Mouse (Mus musculus): ENCODE measurements around the gene Mrpl33. TPM values are rescaled to one million over a fixed set of nuclear protein-coding genes. Genes with fewer than 3 reads are reported as not detected.

Gene Mrpl33
- polyA plus RNA-seq, 1 experiment: 111 TPM

DNA sequence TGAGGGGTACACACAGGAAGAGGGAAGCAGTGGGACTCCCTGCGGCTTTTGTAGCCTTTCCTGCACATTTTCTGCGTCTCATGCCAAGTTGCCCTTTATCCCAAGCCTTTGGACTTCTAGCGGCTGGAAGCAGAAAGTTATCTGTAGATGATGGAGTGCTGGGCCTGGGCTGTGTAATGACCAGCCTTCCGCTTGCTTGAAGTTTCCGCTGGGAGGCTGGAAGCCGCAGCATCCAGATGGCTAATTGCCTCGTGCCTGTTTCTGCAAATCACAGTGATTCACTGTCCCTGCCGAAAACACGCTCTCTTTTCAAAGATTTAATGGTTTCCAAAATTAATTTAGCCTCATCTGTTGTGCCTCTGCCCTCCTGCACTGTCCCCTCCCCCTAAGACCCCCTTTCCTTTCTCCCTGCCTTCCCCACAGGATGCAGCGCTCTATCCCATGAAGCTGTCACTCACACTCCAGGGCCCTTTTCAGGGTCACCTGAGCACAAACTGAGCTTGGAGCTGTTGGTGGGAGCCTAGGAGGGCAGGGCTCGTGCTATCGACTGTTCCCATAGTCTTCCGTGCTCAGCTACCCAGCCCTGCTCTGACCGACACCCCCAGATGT lies 6.9 kb upstream of the Mrpl33 start:
- peak overlapping the region; percentile 22 for H3K27ac ChIP-seq (ENCODE audit: insufficient read depth, low read length)
- TF ChIP-seq CTCF (IDR thresholded peaks at IDR 0.05; ENCODE audit: extremely low read depth, insufficient read depth, low read length) (no peak), POLR2A (IDR thresholded peaks at IDR 0.05; ENCODE audit: extremely low read depth, insufficient read depth, low read length) (no peak)
- H3K4me3 ChIP-seq (ENCODE audit: insufficient read depth, low read length): no peak overlapping the region
- H3K4me1 ChIP-seq (ENCODE audit: control insufficient read depth, insufficient read depth, low read length): peaks cover 6% of the 10 kb centered on the region

DNA sequence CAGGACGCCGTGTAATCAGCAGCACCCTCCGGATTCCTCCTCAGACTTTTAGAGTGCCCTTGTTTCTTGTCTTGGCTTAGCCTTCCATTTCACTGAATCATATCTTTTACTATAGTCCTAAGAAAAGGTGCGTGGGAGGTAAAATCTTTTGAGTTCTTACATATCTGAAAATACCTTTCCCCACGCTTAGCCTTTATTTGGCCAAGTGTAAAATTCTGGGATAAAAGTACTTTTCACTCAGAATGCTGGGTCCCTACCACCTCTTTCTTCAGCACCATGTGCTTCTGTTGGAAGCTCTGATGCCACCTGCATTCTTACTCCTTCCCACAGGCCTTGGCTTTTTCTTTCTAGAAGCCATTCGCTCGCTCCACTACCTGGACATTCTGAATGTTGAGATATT lies 5.6 kb upstream of the Mrpl33 start:
- Histone ChIP-seq H3K4me1 (ENCODE audit: control insufficient read depth, insufficient read depth, low read length) (peaks cover 6% of the 10 kb centered on the region), H3K27ac (ENCODE audit: insufficient read depth, low read length) (no peak overlapping the region), H3K4me3 (ENCODE audit: insufficient read depth, low read length) (no peak overlapping the region)
- TF ChIP-seq CTCF (IDR thresholded peaks at IDR 0.05; ENCODE audit: extremely low read depth, insufficient read depth, low read length): no peak
- no peak for TF ChIP-seq POLR2A (IDR thresholded peaks at IDR 0.05; ENCODE audit: extremely low read depth, insufficient read depth, low read length)

DNA sequence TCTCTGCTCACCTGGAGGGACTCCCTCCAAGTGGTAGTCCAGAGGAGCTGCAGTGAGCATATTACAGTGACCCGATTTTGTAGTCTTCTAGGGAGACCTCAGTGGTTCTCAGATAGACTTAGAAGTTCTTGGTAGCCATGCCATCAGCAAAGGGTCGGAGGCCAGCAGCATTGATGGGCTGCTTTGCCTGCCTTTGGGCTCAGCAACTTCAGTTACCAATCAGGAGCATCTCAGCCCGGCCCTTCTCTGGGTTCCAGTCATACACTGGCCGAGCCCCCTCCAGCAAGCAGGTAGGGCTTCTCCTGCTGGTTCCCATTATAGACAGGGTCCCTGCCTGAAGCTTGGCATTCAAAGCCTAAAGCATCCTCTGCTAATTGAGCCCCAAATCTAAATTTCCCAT lies 867 bp upstream of the Mrpl33 start:
- Histone ChIP-seq H3K4me1 (ENCODE audit: control insufficient read depth, insufficient read depth, low read length) (peaks cover under 1% of the 10 kb centered on the region; the same call in 1 of the 2 replicates), H3K4me3 (ENCODE audit: insufficient read depth, low read length) (no peak overlapping the region), H3K27ac (ENCODE audit: insufficient read depth, low read length) (no peak overlapping the region)
- TF ChIP-seq POLR2A (IDR thresholded peaks at IDR 0.05; ENCODE audit: extremely low read depth, insufficient read depth, low read length): no peak
- no peak for TF ChIP-seq CTCF (IDR thresholded peaks at IDR 0.05; ENCODE audit: extremely low read depth, insufficient read depth, low read length)

DNA sequence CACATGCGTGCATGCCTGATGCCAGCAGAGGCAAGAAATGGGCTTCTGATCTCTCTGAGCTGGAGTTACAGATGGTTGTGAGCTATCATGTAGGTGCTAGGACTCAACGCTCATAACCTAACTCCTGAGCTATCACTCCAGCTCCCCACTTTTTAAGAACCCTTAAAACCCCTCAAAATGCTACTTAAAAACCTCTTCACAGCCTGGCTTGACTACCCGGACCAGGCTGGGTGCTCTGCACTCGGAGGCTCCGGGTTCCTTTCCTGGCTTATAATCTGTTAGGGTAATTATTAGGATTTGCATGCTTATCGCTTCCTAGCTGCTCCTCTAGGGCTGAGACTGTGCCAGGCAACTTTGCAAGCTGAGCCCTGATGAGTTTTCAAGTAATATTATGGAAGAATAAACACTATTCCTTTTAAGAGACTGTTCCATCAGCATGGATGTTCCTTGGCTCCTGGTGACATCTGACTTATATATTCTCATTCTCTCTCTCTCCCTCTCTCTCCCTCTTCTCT lies 752 bp downstream of the Mrpl33 start:
- no peak overlapping the region for H3K27ac ChIP-seq (ENCODE audit: insufficient read depth, low read length)

DNA sequence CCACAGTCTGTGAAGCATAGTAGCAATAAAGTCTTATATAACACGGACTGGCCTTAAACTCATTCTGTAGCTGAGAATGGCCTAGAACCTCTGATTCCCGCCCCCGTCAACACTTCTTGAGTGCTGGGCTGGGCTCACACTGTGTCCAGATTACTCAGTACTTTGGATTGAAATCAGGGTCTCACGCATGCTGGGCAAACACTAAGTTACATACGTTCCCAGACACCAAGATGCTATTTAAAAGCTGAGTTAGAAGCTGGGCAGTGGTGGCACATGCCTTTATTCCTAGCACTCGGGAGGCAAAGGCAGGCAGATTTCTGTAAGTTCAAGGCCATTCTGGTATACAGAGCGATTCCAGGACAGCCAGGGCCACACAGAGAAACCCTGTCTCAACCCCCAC lies 1.4 kb downstream of the Mrpl33 start:
- no peaks in the 10 kb centered on the region; the same call in 1 of the 2 replicates for H3K4me1 ChIP-seq (ENCODE audit: control insufficient read depth, insufficient read depth, low read length)
- H3K27ac ChIP-seq (ENCODE audit: insufficient read depth, low read length): no peak overlapping the region
- TF ChIP-seq CTCF (IDR thresholded peaks at IDR 0.05; ENCODE audit: extremely low read depth, insufficient read depth, low read length): no peak
- TF ChIP-seq POLR2A (IDR thresholded peaks at IDR 0.05; ENCODE audit: extremely low read depth, insufficient read depth, low read length): no peak
- H3K4me3 ChIP-seq (ENCODE audit: insufficient read depth, low read length): no peak overlapping the region

More for the DNA sequence above, 752 bp downstream of the Mrpl33 start:
- TF ChIP-seq POLR2A (IDR thresholded peaks at IDR 0.05; ENCODE audit: extremely low read depth, insufficient read depth, low read length): no peak
- no peak for TF ChIP-seq CTCF (IDR thresholded peaks at IDR 0.05; ENCODE audit: extremely low read depth, insufficient read depth, low read length)
- H3K4me3 ChIP-seq (ENCODE audit: insufficient read depth, low read length): no peak overlapping the region
- H3K4me1 ChIP-seq (ENCODE audit: control insufficient read depth, insufficient read depth, low read length): no peaks in the 10 kb centered on the region; the same call in 1 of the 2 replicates

DNA sequence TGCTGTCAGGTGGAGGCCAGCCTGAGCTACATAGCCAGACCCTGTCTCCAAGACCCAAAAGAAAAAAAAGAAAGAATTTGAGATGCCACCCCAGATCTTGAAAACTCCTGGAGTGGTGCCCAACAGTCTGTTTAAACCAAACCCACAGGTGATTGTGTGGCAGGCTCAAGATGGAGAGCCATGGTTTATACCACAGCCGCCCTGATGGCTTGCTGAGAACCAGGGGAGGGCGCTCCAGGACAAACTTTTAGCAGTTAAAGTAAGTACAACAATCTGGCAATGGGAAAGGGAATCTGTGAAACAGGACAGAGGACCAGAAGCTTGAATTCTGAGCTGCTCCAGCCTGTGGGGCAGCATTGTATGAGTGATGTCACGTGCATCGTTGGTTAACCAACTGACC lies 1.8 kb downstream of the Mrpl33 start:
- TF ChIP-seq CTCF (IDR thresholded peaks at IDR 0.05; ENCODE audit: extremely low read depth, insufficient read depth, low read length) (peak; percentile 35; the same call in 1 of the 2 replicates), POLR2A (IDR thresholded peaks at IDR 0.05; ENCODE audit: extremely low read depth, insufficient read depth, low read length) (no peak)
- H3K27ac ChIP-seq (ENCODE audit: insufficient read depth, low read length): no peak overlapping the region

DNA sequence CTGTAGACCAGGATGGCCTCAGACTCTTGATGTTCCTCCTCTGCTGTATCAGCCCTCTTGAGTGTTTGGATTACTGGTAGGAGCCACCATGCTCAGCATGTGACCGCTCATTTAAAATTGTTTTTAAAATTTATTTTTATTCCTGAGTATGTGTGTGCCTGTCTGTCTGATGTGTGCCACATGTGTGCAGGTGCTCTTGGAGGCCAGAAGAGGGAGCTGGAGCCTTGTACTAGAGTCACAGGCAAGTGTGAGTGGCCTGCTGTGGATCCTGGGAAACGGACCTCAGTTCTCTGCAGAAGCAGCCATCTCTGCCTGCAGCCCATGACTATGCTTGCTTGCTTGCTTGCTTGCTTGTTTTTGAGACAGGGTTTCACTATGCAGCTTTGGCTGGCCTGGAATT lies 2.4 kb downstream of the Mrpl33 start:
- Histone ChIP-seq H3K4me1 (ENCODE audit: control insufficient read depth, insufficient read depth, low read length) (no peaks in the 10 kb centered on the region; the same call in 1 of the 2 replicates), H3K4me3 (ENCODE audit: insufficient read depth, low read length) (no peak overlapping the region), H3K27ac (ENCODE audit: insufficient read depth, low read length) (no peak overlapping the region)
- no peak for TF ChIP-seq POLR2A (IDR thresholded peaks at IDR 0.05; ENCODE audit: extremely low read depth, insufficient read depth, low read length)
- TF ChIP-seq CTCF (IDR thresholded peaks at IDR 0.05; ENCODE audit: extremely low read depth, insufficient read depth, low read length): peak; percentile 1; the same call in 1 of the 2 replicates

More for the DNA sequence above, 1.8 kb downstream of the Mrpl33 start:
- H3K4me1 ChIP-seq (ENCODE audit: control insufficient read depth, insufficient read depth, low read length): no peaks in the 10 kb centered on the region; the same call in 1 of the 2 replicates
- no peak overlapping the region for H3K4me3 ChIP-seq (ENCODE audit: insufficient read depth, low read length)

DNA sequence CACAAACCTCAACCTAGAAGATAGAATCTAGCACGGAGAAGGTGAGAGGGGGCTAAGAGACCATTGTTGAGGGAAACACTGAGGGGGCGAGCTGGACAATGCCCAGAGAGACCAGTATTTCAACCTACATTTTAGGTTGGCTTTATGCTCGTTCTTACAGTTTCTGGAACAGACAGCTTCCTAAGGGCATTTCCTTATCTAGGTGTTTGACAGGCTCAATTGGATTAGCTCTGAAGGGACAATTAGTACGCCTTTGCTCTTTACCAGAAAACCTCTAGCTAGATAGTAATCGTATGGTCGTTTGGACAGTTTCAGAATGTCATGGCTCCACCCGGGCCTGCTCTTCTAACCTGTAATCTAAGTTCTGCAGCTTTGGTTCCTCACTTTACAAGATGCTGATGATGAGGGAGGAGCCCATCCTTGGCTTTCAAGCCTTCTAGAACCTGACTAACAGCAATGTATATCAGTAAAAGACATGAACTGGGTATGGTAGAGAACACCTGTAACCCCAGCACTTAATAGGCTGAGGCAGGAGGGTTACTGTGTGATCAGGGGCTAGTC lies 4.5 kb downstream of the Mrpl33 start:
- Histone ChIP-seq H3K4me1 (ENCODE audit: control insufficient read depth, insufficient read depth, low read length) (no peaks in the 10 kb centered on the region; the same call in 1 of the 2 replicates), H3K4me3 (ENCODE audit: insufficient read depth, low read length) (no peak overlapping the region), H3K27ac (ENCODE audit: insufficient read depth, low read length) (no peak overlapping the region)
- TF ChIP-seq POLR2A (IDR thresholded peaks at IDR 0.05; ENCODE audit: extremely low read depth, insufficient read depth, low read length) (no peak), CTCF (IDR thresholded peaks at IDR 0.05; ENCODE audit: extremely low read depth, insufficient read depth, low read length) (no peak)

DNA sequence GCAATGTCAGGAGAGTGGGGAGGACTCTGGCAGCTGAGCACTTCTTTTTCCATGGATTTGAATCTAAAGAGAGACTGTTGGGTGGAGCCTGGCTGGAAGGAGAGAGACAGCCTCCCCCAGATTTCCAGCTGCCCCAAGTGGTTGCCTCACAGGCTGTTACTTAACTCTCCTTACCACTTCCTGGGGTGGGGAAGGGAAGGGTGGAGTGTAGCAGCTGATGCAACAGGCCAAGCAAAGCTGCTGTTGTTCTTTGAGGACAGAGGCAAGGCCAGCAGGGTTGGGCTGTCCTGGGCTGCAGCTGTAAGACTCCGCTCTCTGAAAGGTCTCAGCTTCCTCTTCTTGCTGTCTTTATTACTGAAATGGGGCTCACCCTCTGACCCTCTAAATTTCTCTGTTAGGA lies 5.6 kb downstream of the Mrpl33 start:
- Histone ChIP-seq H3K4me1 (ENCODE audit: control insufficient read depth, insufficient read depth, low read length) (no peaks in the 10 kb centered on the region; the same call in 1 of the 2 replicates), H3K4me3 (ENCODE audit: insufficient read depth, low read length) (no peak overlapping the region), H3K27ac (ENCODE audit: insufficient read depth, low read length) (no peak overlapping the region)
- TF ChIP-seq POLR2A (IDR thresholded peaks at IDR 0.05; ENCODE audit: extremely low read depth, insufficient read depth, low read length): no peak
- no peak for TF ChIP-seq CTCF (IDR thresholded peaks at IDR 0.05; ENCODE audit: extremely low read depth, insufficient read depth, low read length)

DNA sequence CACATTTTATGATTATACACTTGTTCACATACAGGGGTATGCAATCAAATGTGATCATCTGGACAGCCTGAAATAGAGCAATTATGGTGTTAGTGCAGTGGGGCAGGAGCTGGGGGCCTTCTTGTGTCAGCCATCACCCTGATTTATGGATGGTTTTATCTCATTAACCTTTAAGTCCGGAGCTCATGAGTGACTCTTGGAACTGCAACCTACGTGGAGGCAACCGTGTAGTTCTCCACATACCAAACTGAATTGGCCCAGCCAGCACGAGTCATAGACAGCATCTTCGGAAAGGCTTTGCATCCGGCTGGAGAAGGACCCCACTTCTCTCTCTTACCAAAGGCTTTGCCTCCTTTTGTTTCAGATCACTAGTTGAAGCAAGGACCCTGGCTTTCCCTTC lies 7.0 kb downstream of the Mrpl33 start:
- TF ChIP-seq POLR2A (IDR thresholded peaks at IDR 0.05; ENCODE audit: extremely low read depth, insufficient read depth, low read length): no peak
- no peak for TF ChIP-seq CTCF (IDR thresholded peaks at IDR 0.05; ENCODE audit: extremely low read depth, insufficient read depth, low read length)
- Histone ChIP-seq H3K27ac (ENCODE audit: insufficient read depth, low read length) (no peak overlapping the region), H3K4me1 (ENCODE audit: control insufficient read depth, insufficient read depth, low read length) (no peaks in the 10 kb centered on the region), H3K4me3 (ENCODE audit: insufficient read depth, low read length) (no peak overlapping the region)

Measured in cortical plate, adult 2 months (tissue).